Mouse (Mus musculus) G1E (cell line): ENCODE measurements around the gene Smim13. TPM values are rescaled to one million over a fixed set of nuclear protein-coding genes. Genes with fewer than 3 reads are reported as not detected.

Source experiments
- ATAC-seq: 2 replicates; pipeline ENCODE4 v1.8.0; 2016; ENCODE audit warnings: mild to moderate bottlenecking; ENCODE audit not compliant: insufficient number of reproducible peaks, poor library complexity, low FRiP score, severe bottlenecking; ENCODE audit errors: extremely low read depth
- DNase-seq: peaks from one replicate; pipeline ENCODE4 v3.0.0; 2012; ENCODE audit warnings: low spot score
- H3K27me3 ChIP-seq: 2 replicates; pipeline ENCODE4 v1.6.1; 2012; ENCODE audit warnings: mild to moderate bottlenecking, low read length, inconsistent platforms; ENCODE audit not compliant: insufficient read depth
- H3K36me3 ChIP-seq: replicated peaks from 2 replicates; pipeline ENCODE3; 2012; ENCODE audit warnings: mild to moderate bottlenecking, inconsistent platforms
- H3K4me1 ChIP-seq: 2 replicates; pipeline ENCODE4 v1.6.1; 2012; ENCODE audit warnings: low read depth, low read length, inconsistent platforms, mixed read lengths; ENCODE audit not compliant: insufficient read depth
- H3K4me3 ChIP-seq: 2 replicates; pipeline ENCODE4 v1.5.1; 2012; ENCODE audit warnings: low read depth, mild to moderate bottlenecking, inconsistent platforms, low read length, moderate library complexity, mixed read lengths
- H3K9me3 ChIP-seq: replicated peaks from 2 replicates; pipeline ENCODE4 v1.6.1; 2012; ENCODE audit warnings: inconsistent platforms
- CTCF ChIP-seq: IDR thresholded peaks from 2 replicates; pipeline ENCODE4 v1.5.1; 2012; ENCODE audit warnings: low read depth, low read length, inconsistent platforms, mixed read lengths
- GATA1 ChIP-seq: IDR thresholded peaks from 2 replicates; pipeline ENCODE4 v1.6.1; 2012; ENCODE audit warnings: borderline replicate concordance, low read length, inconsistent platforms, mixed read lengths
- GATA2 ChIP-seq: IDR thresholded peaks from 2 replicates; pipeline ENCODE4 v1.6.1; 2012; ENCODE audit warnings: low read depth, low read length, inconsistent platforms, borderline replicate concordance
- POLR2AphosphoS5 ChIP-seq: IDR thresholded peaks from 2 replicates; pipeline ENCODE4 v1.6.1; 2012; ENCODE audit warnings: low read depth, low read length, inconsistent platforms; ENCODE audit not compliant: insufficient replicate concordance
- TAL1 ChIP-seq: conservative IDR thresholded peaks from 2 replicates; pipeline ENCODE4 v1.6.1; 2012; ENCODE audit warnings: low read depth, low read length, inconsistent platforms, mixed read lengths
- polyA plus RNA-seq: library from polyadenylated mRNA; stranded (reverse); fragments of >175 nt; gene quantifications from 2 replicates; pipeline ENCODE4 v1.2.3, GENCODE M21; 2012
- total RNA-seq, 2 experiments: library from RNA; stranded (forward) in 1 of 2; stranded (reverse) in 1 of 2; fragments of 200-1000 nt in 1 of 2; fragments of >200 nt in 1 of 2; fragmentation: Nextera tagmentation in 1 of 2; gene quantifications; 2 replicates each; pipeline ENCODE4 v1.2.3; 2014 to 2017

The Smim13 gene
- total and polyA plus RNA-seq, 3 experiments, result 2.4 to 22.4 (median 14.4) TPM

DNA sequence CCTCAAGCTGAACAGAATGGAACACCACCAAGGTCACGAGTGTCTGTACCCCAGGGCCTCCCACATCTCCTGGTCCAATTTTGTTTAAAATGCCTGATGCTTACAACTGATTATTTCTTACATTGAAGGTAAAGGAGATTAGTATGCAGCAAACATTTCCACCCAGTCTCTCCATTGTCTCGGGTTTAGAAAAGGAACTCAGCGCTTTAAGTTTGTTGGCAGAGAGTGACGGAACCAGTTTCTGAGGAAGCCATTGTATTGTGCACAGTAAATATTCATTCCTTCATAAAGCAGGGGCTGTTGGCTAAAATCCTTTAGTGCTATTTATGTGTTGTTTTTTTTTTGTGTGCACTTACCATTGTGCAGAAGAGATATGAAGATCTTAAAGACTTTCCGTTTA lies 71.1 kb downstream of the Smim13 start:
- no peak for ATAC-seq
- Histone ChIP-seq H3K4me1 (no peaks in the 10 kb centered on the region), H3K9me3 (no peaks in the 10 kb centered on the region), H3K36me3 (no peaks in the 10 kb centered on the region), H3K27me3 (peaks cover 4% of the 10 kb centered on the region; the same call in 1 of the 2 replicates), H3K4me3 (no peak overlapping the region)
- DNase-seq, result no peak
- TF ChIP-seq GATA2 (no peak), TAL1 (no peak), CTCF (no peak), POLR2AphosphoS5 (no peak), GATA1 (no peak)

DNA sequence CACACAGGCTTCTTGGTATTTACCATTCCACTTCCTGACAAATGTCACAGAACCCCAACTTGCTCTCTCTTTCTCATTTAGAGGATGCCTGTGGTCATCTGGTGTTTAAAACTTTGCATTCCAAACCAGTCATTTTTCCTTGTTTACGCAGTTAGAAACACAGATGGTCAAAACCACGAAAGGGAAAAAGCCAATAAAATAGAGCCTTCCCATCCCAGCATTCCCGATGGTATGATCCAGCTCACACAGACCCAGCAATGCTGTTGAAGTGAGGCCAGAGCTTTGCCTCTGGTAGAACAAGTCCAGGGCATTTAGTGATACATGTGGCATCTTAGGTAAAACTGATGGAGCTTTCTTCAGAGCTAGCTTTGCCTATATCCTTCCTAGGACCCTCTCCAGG lies 71.8 kb downstream of the Smim13 start:
- TF ChIP-seq GATA1 (no peak), CTCF (no peak), GATA2 (no peak), POLR2AphosphoS5 (no peak), TAL1 (no peak)
- Histone ChIP-seq H3K36me3 (no peaks in the 10 kb centered on the region), H3K9me3 (no peaks in the 10 kb centered on the region), H3K4me3 (no peak overlapping the region), H3K27me3 (peaks cover 2% of the 10 kb centered on the region; the same call in 1 of the 2 replicates), H3K4me1 (no peaks in the 10 kb centered on the region)
- ATAC-seq, result no peak
- DNase-seq, result no peak

DNA sequence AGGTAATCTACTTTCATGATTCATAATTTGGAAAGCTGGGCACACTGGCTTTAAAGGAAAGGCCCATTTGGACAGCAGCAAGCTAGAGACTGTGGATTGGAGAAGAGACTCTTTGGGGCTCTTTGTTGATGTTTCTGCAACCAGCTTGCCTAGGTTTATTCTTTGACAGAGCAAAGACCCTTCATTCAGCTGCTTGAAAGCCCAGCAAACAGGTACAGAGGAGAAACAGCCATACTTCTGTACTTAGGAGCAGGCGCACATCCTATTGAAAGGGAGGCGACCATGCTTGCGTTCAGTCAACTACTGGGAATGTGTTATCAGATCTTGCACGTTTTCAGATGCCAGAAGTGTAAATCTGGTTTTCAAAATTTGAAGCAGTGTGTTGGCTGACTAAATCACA lies 75.0 kb downstream of the Smim13 start:
- H3K4me3 ChIP-seq, result no peak overlapping the region
- TF ChIP-seq GATA1 (no peak), TAL1 (no peak), POLR2AphosphoS5 (no peak), CTCF (no peak), GATA2 (no peak)
- no peaks in the 10 kb centered on the region for H3K4me1 ChIP-seq
- no peak for DNase-seq
- no peaks in the 10 kb centered on the region for H3K27me3 ChIP-seq
- no peak for ATAC-seq
- H3K36me3 ChIP-seq, result no peaks in the 10 kb centered on the region
- no peaks in the 10 kb centered on the region for H3K9me3 ChIP-seq

DNA sequence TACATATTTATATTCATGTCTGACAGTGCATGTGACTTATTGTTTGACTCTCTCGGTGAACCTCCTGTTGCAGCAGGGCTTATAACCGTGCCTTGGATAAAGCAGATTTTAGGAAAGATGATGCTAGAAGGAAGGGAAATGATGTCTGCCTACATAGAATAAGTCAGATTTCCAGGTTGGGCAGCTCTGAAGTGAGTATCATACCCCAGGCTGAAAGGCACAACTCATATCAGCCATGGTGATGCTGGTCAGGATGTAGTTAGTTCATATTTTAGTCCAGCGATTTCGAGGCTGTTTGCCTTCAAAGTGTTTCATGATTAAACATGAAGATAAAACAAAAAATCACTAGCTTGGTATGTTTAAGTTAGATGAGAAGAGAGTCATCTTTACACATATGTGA lies 75.7 kb downstream of the Smim13 start:
- H3K36me3 ChIP-seq, result no peaks in the 10 kb centered on the region
- no peak for ATAC-seq
- TF ChIP-seq CTCF (no peak), TAL1 (no peak), GATA2 (no peak), POLR2AphosphoS5 (no peak), GATA1 (no peak)
- no peak overlapping the region for H3K4me3 ChIP-seq
- no peaks in the 10 kb centered on the region for H3K4me1 ChIP-seq
- no peaks in the 10 kb centered on the region for H3K9me3 ChIP-seq
- no peak for DNase-seq
- no peaks in the 10 kb centered on the region for H3K27me3 ChIP-seq

DNA sequence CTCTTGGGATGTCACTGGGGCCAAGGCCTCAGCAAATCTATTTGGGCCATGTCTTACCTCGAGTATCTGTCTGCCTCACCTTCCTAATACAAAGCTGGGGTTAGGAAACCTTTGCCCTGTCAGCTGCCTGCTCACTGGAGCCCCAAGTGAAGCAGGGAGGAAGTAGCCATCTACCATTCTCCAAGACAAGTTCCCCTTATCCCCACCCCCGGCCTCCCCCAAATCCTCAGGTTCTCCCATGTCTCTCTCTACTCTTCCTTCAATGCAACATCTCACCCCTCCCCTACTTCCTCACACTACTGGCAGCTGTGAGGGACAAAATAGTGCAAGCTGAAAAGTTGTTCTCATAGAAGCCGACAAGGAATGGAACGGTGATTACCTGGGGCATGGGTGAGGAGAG lies 76.5 kb downstream of the Smim13 start:
- H3K4me3 ChIP-seq, result no peak overlapping the region
- TF ChIP-seq TAL1 (no peak), CTCF (no peak), GATA1 (no peak), POLR2AphosphoS5 (no peak), GATA2 (no peak)
- ATAC-seq (no peak), DNase-seq (no peak)
- no peaks in the 10 kb centered on the region for H3K4me1 ChIP-seq
- no peaks in the 10 kb centered on the region for H3K27me3 ChIP-seq
- no peaks in the 10 kb centered on the region for H3K9me3 ChIP-seq
- H3K36me3 ChIP-seq, result no peaks in the 10 kb centered on the region

Other genes with a start within 250 kb of the Smim13 start
- gene Pak1ip1, start 248.8 kb upstream of the Smim13 start, total RNA-seq (2014; fragmentation: Nextera tagmentation), result 41.6 and 43.9 TPM in 2 replicates
- gene Pak1ip1, start 248.8 kb upstream of the Smim13 start, total RNA-seq (2017), result 100.0 and 101 TPM in 2 replicates
- gene Pak1ip1, start 248.8 kb upstream of the Smim13 start, polyA plus RNA-seq, result 25.9 and 28.6 TPM in 2 replicates
- gene Tmem14c, start 233.6 kb upstream of the Smim13 start, total RNA-seq (2014; fragmentation: Nextera tagmentation), result 37.2 and 46.6 TPM in 2 replicates
- 152 and 179 TPM in 2 replicates for gene Tmem14c, start 233.6 kb upstream of the Smim13 start, total RNA-seq (2017)
- 103 and 113 TPM in 2 replicates for gene Tmem14c, start 233.6 kb upstream of the Smim13 start, polyA plus RNA-seq
- not detected in 2 replicates for gene Mak, start 170.1 kb upstream of the Smim13 start, total RNA-seq (2014; fragmentation: Nextera tagmentation)
- 0.05 and 0.06 TPM in 2 replicates for gene Mak, start 170.1 kb upstream of the Smim13 start, total RNA-seq (2017)
- gene Mak, start 170.1 kb upstream of the Smim13 start, polyA plus RNA-seq, result not detected in 2 replicates
- gene Gcm2, start 138.8 kb upstream of the Smim13 start, total RNA-seq (2014; fragmentation: Nextera tagmentation), result not detected in 2 replicates
- gene Gcm2, start 138.8 kb upstream of the Smim13 start, total RNA-seq (2017), result not detected in 2 replicates
- gene Gcm2, start 138.8 kb upstream of the Smim13 start, polyA plus RNA-seq, result not detected in 2 replicates
- gene Sycp2l, start 135.5 kb upstream of the Smim13 start, total RNA-seq (2014; fragmentation: Nextera tagmentation), result not detected in 2 replicates
- not detected in 2 replicates for gene Sycp2l, start 135.5 kb upstream of the Smim13 start, total RNA-seq (2017)
- gene Sycp2l, start 135.5 kb upstream of the Smim13 start, polyA plus RNA-seq, result not detected in 2 replicates
- gene Elovl2, start 29.4 kb upstream of the Smim13 start, total RNA-seq (2014; fragmentation: Nextera tagmentation), result not detected in 2 replicates
- gene Elovl2, start 29.4 kb upstream of the Smim13 start, total RNA-seq (2017), result 0.05 TPM in 1 of 2 replicates, not detected in the other
- not detected in 2 replicates for gene Elovl2, start 29.4 kb upstream of the Smim13 start, polyA plus RNA-seq
- gene Gm17364, start 24.1 kb downstream of the Smim13 start, total RNA-seq (2014; fragmentation: Nextera tagmentation), result not detected in 2 replicates
- not detected in 2 replicates for gene Gm17364, start 24.1 kb downstream of the Smim13 start, total RNA-seq (2017)
- gene Gm17364, start 24.1 kb downstream of the Smim13 start, polyA plus RNA-seq, result not detected in 2 replicates
- 1.4 TPM in 1 of 2 replicates, not detected in the other for gene Nedd9, start 237.5 kb downstream of the Smim13 start, total RNA-seq (2014; fragmentation: Nextera tagmentation)
- gene Nedd9, start 237.5 kb downstream of the Smim13 start, total RNA-seq (2017), result 0.46 and 0.49 TPM in 2 replicates
- gene Nedd9, start 237.5 kb downstream of the Smim13 start, polyA plus RNA-seq, result not detected in 2 replicates